Mouse (Mus musculus) liver, postnatal 0 days (tissue): ENCODE measurements around the gene Map3k13. TPM values are rescaled to one million over a fixed set of nuclear protein-coding genes. Genes with fewer than 3 reads are reported as not detected.

Source experiments
- ATAC-seq: fragments of 200-750 bp; cut with Nextera tagmentation; 2 replicates; pipeline ENCODE4 v1.8.0; 2017; ENCODE audit warnings: mild to moderate bottlenecking, moderate library complexity
- DNase-seq: peaks from one replicate; pipeline ENCODE4 v3.0.0-alpha.2; 2016
- H3K27ac ChIP-seq: fragments of 300-500 bp; sonication (generic); 2 replicates; pipeline ENCODE4 v1.5.1; 2014; ENCODE audit warnings: antibody characterized with exemption, moderate library complexity, mild to moderate bottlenecking, low read depth
- H3K27me3 ChIP-seq: fragments of 300-500 bp; sonication (generic); 2 replicates; pipeline ENCODE4 v1.6.1; 2014; ENCODE audit warnings: low read length, control low read depth, mixed read lengths; ENCODE audit not compliant: insufficient read depth
- H3K36me3 ChIP-seq: fragments of 300-500 bp; sonication (generic); replicated peaks from 2 replicates; pipeline ENCODE4 v1.6.1; 2014; ENCODE audit warnings: mild to moderate bottlenecking, control low read depth, low read length, moderate library complexity, mixed read lengths; ENCODE audit not compliant: insufficient read depth
- H3K4me1 ChIP-seq: fragments of 300-500 bp; sonication (generic); 2 replicates; pipeline ENCODE4 v1.6.1; 2014; ENCODE audit warnings: antibody characterized with exemption, mild to moderate bottlenecking, control low read depth; ENCODE audit not compliant: insufficient read depth
- H3K4me2 ChIP-seq: fragments of 300-500 bp; sonication (generic); 2 replicates; pipeline ENCODE4 v1.6.1; 2014; ENCODE audit warnings: low read depth, mild to moderate bottlenecking, low read length, moderate library complexity, mixed read lengths
- H3K4me3 ChIP-seq: fragments of 300-500 bp; sonication (generic); 2 replicates; pipeline ENCODE4 v1.5.1; 2014; ENCODE audit warnings: low read depth, low read length
- H3K9ac ChIP-seq: fragments of 300-500 bp; sonication (generic); replicated peaks from 2 replicates; pipeline ENCODE4 v1.6.1; 2014; ENCODE audit warnings: mild to moderate bottlenecking, moderate library complexity
- H3K9me3 ChIP-seq: fragments of 300-500 bp; sonication (generic); 2 replicates; pipeline ENCODE4 v1.6.1; 2016; ENCODE audit warnings: mild to moderate bottlenecking, control low read depth, low read length, mixed read lengths
- CTCF ChIP-seq: sonication (generic); IDR thresholded peaks from 2 replicates; pipeline ENCODE4 v1.5.1; 2016; ENCODE audit warnings: antibody characterized with exemption, low read depth
- EP300 ChIP-seq: IDR thresholded peaks from 2 replicates; pipeline ENCODE4 v1.6.1; 2016; ENCODE audit warnings: antibody characterized with exemption, low read depth, mild to moderate bottlenecking
- WGBS: fragments of 180-500 bp; shearing (Covaris S2); extraction: QIAGEN DNeasy Blood & Tissue Kit; methylation state at CpG from one replicate; pipeline ENCODE4 v1.1.7; 2014; ENCODE audit not compliant: insufficient replicate concordance; 5-methylcytosine and 5-hydroxymethylcytosine counted together
- polyA plus RNA-seq: library from polyadenylated mRNA; unstranded; fragments of >200 nt; fragmentation: Nextera tagmentation; extraction: Ambion mirVana; gene quantifications from 2 replicates; pipeline ENCODE4 v1.2.1, GENCODE M21; 2015

Map3k13 gene
- polyA plus RNA-seq, 1 experiment from 2014 or later, result 1.2 TPM

DNA sequence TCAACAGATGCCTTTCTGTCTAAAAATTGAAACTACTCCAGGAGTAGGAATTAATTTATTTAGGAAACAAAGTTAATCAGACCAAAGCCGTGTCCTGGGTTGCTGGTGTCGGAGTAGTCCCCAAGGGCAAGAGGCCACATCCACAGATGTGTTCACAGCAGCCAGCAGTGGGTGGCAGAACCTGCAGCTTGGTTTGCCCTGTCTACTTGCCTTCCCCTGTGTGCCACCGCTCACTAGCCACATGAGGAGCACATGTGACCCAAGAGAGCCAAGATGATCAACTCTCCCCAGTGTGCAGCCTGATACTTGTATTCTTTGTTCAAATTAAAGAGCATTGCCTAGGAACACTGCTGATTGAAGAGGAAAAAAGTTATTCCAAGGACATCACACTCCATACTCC is 54.3 kb downstream of the Map3k13 start:
- no peaks in the 10 kb centered on the region for H3K27me3 ChIP-seq
- no peak overlapping the region for H3K4me2 ChIP-seq
- no peaks in the 10 kb centered on the region for H3K36me3 ChIP-seq
- ATAC-seq (no peak), DNase-seq (no peak)
- no peak overlapping the region for H3K9ac ChIP-seq
- H3K27ac ChIP-seq, result no peak overlapping the region
- WGBS, result 81% methylated on average over 3 of the region's 3 CpGs
- no peak overlapping the region for H3K4me3 ChIP-seq
- peaks cover 5% of the 10 kb centered on the region; the same call in 1 of the 2 replicates for H3K4me1 ChIP-seq
- TF ChIP-seq EP300 (no peak), CTCF (no peak)
- H3K9me3 ChIP-seq, result no peaks in the 10 kb centered on the region

DNA sequence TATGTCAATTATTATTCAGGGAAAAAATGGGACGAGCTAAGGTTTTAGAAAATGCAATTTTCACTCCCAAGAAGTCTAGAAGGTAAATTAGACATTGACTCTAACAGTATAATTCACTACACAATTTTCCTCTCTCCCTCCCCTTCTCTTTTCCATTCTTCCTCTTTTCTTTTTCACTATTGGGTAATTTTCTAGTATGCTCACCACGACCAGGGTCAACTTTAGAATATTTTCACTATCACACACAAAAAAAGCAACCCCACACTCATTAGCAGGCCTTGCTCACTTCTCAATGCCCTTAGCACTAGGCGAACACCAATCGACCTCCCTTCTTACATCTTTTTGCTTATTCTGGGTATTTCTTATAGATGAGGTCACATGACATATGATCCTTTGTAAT is 54.7 kb downstream of the Map3k13 start:
- 67% methylated on average over 4 of the region's 4 CpGs for WGBS
- DNase-seq, result no peak
- Histone ChIP-seq H3K4me1 (peaks cover 5% of the 10 kb centered on the region; the same call in 1 of the 2 replicates), H3K4me3 (no peak overlapping the region), H3K9me3 (no peaks in the 10 kb centered on the region), H3K27ac (no peak overlapping the region), H3K9ac (no peak overlapping the region), H3K4me2 (no peak overlapping the region), H3K27me3 (no peaks in the 10 kb centered on the region), H3K36me3 (no peaks in the 10 kb centered on the region)
- no peak for TF ChIP-seq EP300
- TF ChIP-seq CTCF, result no peak
- ATAC-seq, result no peak

DNA sequence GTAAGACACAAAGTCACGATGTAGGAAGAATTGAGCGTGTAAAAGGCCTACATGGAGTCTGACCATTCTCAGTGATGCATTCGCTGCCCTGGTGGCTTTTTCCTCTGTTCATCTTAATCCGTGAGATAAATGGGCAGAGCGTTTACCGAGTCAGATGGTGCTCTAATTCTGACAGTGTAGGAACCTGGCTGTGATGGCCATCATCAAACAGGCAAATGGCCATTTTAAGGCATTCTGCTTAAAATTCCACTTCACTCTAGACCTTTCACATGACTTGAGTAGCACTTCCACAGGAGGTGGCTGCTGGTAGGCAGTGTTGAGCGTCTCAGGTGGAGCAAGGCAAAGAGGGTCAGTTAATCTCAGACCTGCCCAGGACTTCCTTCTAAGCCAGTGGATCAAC is 58.2 kb downstream of the Map3k13 start:
- TF ChIP-seq CTCF (no peak), EP300 (no peak)
- H3K9me3 ChIP-seq, result no peaks in the 10 kb centered on the region
- H3K27me3 ChIP-seq, result no peaks in the 10 kb centered on the region
- 84% methylated on average over 7 of the region's 7 CpGs for WGBS
- DNase-seq (no peak), ATAC-seq (no peak)
- H3K27ac ChIP-seq, result no peak overlapping the region
- H3K36me3 ChIP-seq, result no peaks in the 10 kb centered on the region
- H3K4me3 ChIP-seq, result no peak overlapping the region
- no peak overlapping the region for H3K4me2 ChIP-seq
- no peak overlapping the region for H3K9ac ChIP-seq
- H3K4me1 ChIP-seq, result peaks cover 3% of the 10 kb centered on the region; the same call in 1 of the 2 replicates

DNA sequence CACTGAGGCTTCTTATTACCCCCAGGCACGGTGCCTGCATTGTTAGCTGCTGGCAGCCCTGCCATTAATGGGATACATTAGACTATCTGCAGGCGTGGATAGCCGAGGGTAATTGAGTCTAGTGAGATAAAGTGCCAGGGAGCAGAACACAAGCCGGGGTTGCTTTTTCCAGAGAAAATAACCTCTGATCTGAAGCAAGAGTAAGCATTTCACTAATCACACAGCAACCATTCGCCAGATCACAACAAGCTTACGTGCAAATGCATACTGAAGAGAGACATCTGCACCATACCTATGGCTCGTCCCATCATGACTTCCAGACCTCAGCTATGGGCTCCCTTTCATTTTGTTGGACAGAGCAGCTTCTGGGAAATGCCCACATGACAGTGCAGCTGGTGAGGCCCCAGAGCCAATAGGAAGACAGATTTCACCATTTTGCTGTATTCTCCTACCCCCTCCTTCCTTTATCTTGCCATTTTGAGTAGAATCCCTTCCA is 59.3 kb downstream of the Map3k13 start:
- no peaks in the 10 kb centered on the region for H3K27me3 ChIP-seq
- WGBS, result 66% methylated on average over 7 of the region's 7 CpGs
- TF ChIP-seq CTCF (no peak), EP300 (no peak)
- H3K9ac ChIP-seq, result no peak overlapping the region
- H3K4me2 ChIP-seq, result no peak overlapping the region
- no peaks in the 10 kb centered on the region for H3K36me3 ChIP-seq
- H3K4me1 ChIP-seq, result peaks cover 5% of the 10 kb centered on the region; the same call in 1 of the 2 replicates
- ATAC-seq (no peak), DNase-seq (no peak)
- H3K9me3 ChIP-seq, result no peaks in the 10 kb centered on the region
- no peak overlapping the region for H3K4me3 ChIP-seq
- no peak overlapping the region for H3K27ac ChIP-seq

DNA sequence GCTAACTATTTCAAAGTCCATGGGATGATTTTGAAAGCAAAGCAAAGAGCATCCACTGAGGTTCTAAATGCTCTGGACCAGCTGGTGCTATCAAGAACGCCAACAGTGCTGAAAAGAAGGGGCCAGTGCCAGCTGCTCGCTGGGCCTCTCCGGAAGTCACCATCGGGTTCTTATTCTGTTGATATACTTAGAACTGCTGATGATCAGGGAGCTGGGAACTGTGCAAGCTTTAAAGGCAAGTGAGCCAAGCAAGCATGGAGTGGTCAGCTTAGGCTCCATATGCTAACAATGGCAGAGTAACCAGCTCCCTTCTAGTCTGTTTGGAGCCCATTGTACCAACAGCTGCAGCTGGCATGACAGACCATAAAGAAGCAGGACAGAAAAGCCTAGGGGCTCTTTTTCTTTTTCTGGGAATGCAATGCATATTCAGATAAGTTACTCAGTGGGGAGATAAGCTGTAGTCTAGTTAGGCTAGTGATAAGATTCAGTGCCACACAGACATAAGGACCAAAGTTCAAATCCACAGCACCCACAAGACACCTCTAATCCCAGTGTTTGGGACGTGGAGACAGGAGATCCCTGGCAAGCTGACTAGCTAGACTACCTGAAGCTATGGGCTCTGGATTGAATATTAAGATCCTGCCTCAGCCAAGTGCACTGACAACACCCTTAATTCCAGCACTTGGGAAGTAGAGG is 60.6 kb downstream of the Map3k13 start:
- H3K4me2 ChIP-seq, result no peak overlapping the region
- H3K27me3 ChIP-seq, result no peaks in the 10 kb centered on the region
- DNase-seq (no peak), ATAC-seq (no peak)
- H3K36me3 ChIP-seq, result no peaks in the 10 kb centered on the region
- no peak overlapping the region for H3K9ac ChIP-seq
- TF ChIP-seq CTCF (no peak), EP300 (no peak)
- WGBS, result 74% methylated on average over 5 of the region's 5 CpGs
- no peak overlapping the region for H3K4me3 ChIP-seq
- no peak overlapping the region for H3K27ac ChIP-seq
- no peaks in the 10 kb centered on the region for H3K9me3 ChIP-seq
- peaks cover 5% of the 10 kb centered on the region; the same call in 1 of the 2 replicates for H3K4me1 ChIP-seq

DNA sequence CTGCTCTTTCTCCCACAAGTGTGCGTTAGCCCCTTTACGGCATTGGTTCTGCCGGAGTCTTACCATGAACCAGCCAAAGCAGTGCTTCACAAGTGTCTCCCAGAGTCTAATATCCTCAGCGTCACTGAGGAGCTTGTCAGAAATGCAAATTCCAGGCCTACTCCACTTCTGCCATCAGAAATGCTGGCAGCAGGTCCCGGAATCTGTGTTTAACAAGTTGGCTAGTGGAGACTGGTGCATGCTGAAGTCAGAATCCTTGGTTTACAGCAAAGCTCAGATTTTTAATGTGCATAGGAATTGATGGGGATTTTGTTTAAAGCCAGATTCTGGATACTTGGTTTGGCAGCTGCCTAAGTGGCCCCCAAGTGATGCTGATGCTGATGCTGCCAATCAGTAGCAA is 62.0 kb downstream of the Map3k13 start:
- Histone ChIP-seq H3K9ac (no peak overlapping the region), H3K4me2 (no peak overlapping the region), H3K36me3 (no peaks in the 10 kb centered on the region), H3K27ac (no peak overlapping the region), H3K4me1 (peaks cover 5% of the 10 kb centered on the region; the same call in 1 of the 2 replicates), H3K4me3 (no peak overlapping the region), H3K9me3 (no peaks in the 10 kb centered on the region), H3K27me3 (no peaks in the 10 kb centered on the region)
- TF ChIP-seq CTCF, result no peak
- TF ChIP-seq EP300, result no peak
- ATAC-seq (no peak), DNase-seq (no peak)
- WGBS, result 89% methylated on average over 5 of the region's 5 CpGs
